Mouse (Mus musculus) CH12.LX (cell line): ENCODE measurements around the gene Creg2. TPM values are rescaled to one million over a fixed set of nuclear protein-coding genes. Genes with fewer than 3 reads are reported as not detected.

Experiments
- DNase-seq: peaks from one replicate; pipeline ENCODE4 v3.0.0-alpha.2; 2013; ENCODE audit errors: extremely low read depth
- H3K27ac ChIP-seq: 2 replicates; pipeline ENCODE4 v1.5.1; 2012; ENCODE audit warnings: low read depth, mild to moderate bottlenecking, control low read depth, moderate library complexity; ENCODE audit not compliant: insufficient read depth
- H3K27me3 ChIP-seq: replicated peaks from 2 replicates; pipeline ENCODE3; 2012; ENCODE audit warnings: inconsistent platforms
- H3K36me3 ChIP-seq, 2 experiments: replicated peaks in 1 of 2; 2 replicates each; pipeline versions ENCODE3 to v1.6.1; 2012; ENCODE audit warnings: inconsistent platforms in 1 of 2, low read length in 1 of 2, mild to moderate bottlenecking in 1 of 2, mixed read lengths in 1 of 2, moderate library complexity in 1 of 2; ENCODE audit not compliant: control insufficient read depth in 1 of 2, insufficient read depth in 1 of 2
- H3K4me1 ChIP-seq, 2 experiments: 2 replicates each; pipeline ENCODE4 v1.6.1; 2012; ENCODE audit warnings: inconsistent platforms in 1 of 2, moderate library complexity in 1 of 2; ENCODE audit not compliant: insufficient read depth in 2 of 2, control insufficient read depth in 1 of 2
- H3K4me2 ChIP-seq: 2 replicates; pipeline ENCODE4 v1.6.1; 2012; ENCODE audit warnings: low read depth, mild to moderate bottlenecking, control low read depth; ENCODE audit not compliant: poor library complexity, insufficient read depth, severe bottlenecking
- H3K4me3 ChIP-seq, 3 experiments: fragments of 150-350 bp in 1 of 3; sonication (generic) in 1 of 3; replicated peaks in 1 of 3; 2 replicates each; pipeline versions ENCODE3 to v1.5.1; 2011 to 2012; ENCODE audit warnings: low read depth in 2 of 3, low read length in 2 of 3, mild to moderate bottlenecking in 2 of 3, moderate library complexity in 2 of 3, control low read depth in 1 of 3, improper control_type of control experiment in 1 of 3, inconsistent platforms in 1 of 3, mixed read lengths in 1 of 3; ENCODE audit not compliant: poor library complexity in 1 of 3
- H3K79me2 ChIP-seq: replicated peaks from 2 replicates; pipeline ENCODE4 v1.6.1; 2012; ENCODE audit warnings: mild to moderate bottlenecking, moderate library complexity; ENCODE audit not compliant: control insufficient read depth, poor library complexity, insufficient read depth, severe bottlenecking; ENCODE audit errors: extremely low read depth
- H3K9ac ChIP-seq: 2 replicates; pipeline ENCODE4 v1.6.1; 2012; ENCODE audit warnings: low read depth, mild to moderate bottlenecking, control low read depth, moderate library complexity; ENCODE audit not compliant: insufficient read depth
- H3K9me3 ChIP-seq: replicated peaks from 2 replicates; pipeline ENCODE3; 2012; ENCODE audit warnings: low read length, inconsistent platforms, mixed read lengths
- BHLHE40 ChIP-seq: IDR thresholded peaks from 2 replicates; pipeline ENCODE4 v1.6.1; 2011; ENCODE audit warnings: mild to moderate bottlenecking, low read depth, low read length, improper control_type of control experiment
- CTCF ChIP-seq, 2 experiments: IDR thresholded peaks in 1 of 2; conservative IDR thresholded peaks in 1 of 2; 2 replicates each; pipeline ENCODE4 v1.5.1; 2011 to 2012; ENCODE audit warnings: low read depth in 2 of 2, low read length in 2 of 2, improper control_type of control experiment in 1 of 2, inconsistent platforms in 1 of 2, mild to moderate bottlenecking in 1 of 2, moderate library complexity in 1 of 2
- ELF1 ChIP-seq: IDR thresholded peaks from 2 replicates; pipeline ENCODE4 v1.6.1; 2014; ENCODE audit warnings: low read depth, mild to moderate bottlenecking, inconsistent platforms, low read length, improper control_type of control experiment
- ETS1 ChIP-seq: conservative IDR thresholded peaks from 2 replicates; pipeline ENCODE4 v1.6.1; 2012; ENCODE audit warnings: low read depth, mild to moderate bottlenecking, inconsistent platforms, low read length, improper control_type of control experiment, moderate library complexity
- GABPA ChIP-seq: IDR thresholded peaks from 2 replicates; pipeline ENCODE4 v1.6.1; 2012; ENCODE audit warnings: low read depth, low read length, improper control_type of control experiment, inconsistent platforms; ENCODE audit not compliant: insufficient replicate concordance
- IRF4 ChIP-seq: IDR thresholded peaks from 2 replicates; pipeline ENCODE4 v1.6.1; 2014; ENCODE audit warnings: low read depth, mild to moderate bottlenecking, inconsistent platforms, low read length, improper control_type of control experiment
- JUN ChIP-seq: IDR thresholded peaks from 2 replicates; pipeline ENCODE4 v1.6.1; 2011; ENCODE audit warnings: low read depth, mild to moderate bottlenecking, low read length, improper control_type of control experiment, moderate library complexity; ENCODE audit not compliant: insufficient read depth
- JUND ChIP-seq: conservative IDR thresholded peaks from 2 replicates; pipeline ENCODE4 v1.6.1; 2011; ENCODE audit warnings: low read depth, low read length, improper control_type of control experiment
- MAX ChIP-seq: IDR thresholded peaks from 2 replicates; pipeline ENCODE4 v1.6.1; 2011; ENCODE audit warnings: low read length, improper control_type of control experiment
- MAZ ChIP-seq: IDR thresholded peaks from 2 replicates; pipeline ENCODE4 v1.6.1; 2012; ENCODE audit warnings: low read depth, mild to moderate bottlenecking, inconsistent platforms, low read length, improper control_type of control experiment, moderate library complexity
- NELFE ChIP-seq: IDR thresholded peaks from 2 replicates; pipeline ENCODE4 v1.6.1; 2011; ENCODE audit warnings: low read depth, low read length, improper control_type of control experiment
- NRF1 ChIP-seq: IDR thresholded peaks from 2 replicates; pipeline ENCODE4 v1.6.1; 2014; ENCODE audit warnings: low read depth, mild to moderate bottlenecking, inconsistent platforms, low read length, improper control_type of control experiment, moderate library complexity
- PAX5 ChIP-seq: IDR thresholded peaks from 2 replicates; pipeline ENCODE4 v1.6.1; 2012; ENCODE audit warnings: low read length, inconsistent platforms, mixed read lengths
- POLR2A ChIP-seq: IDR thresholded peaks from 2 replicates; pipeline ENCODE4 v1.6.1; 2011; ENCODE audit warnings: low read depth, mild to moderate bottlenecking, improper control_type of control experiment, low read length
- RAD21 ChIP-seq: IDR thresholded peaks from 2 replicates; pipeline ENCODE4 v1.6.1; 2011; ENCODE audit warnings: low read depth, mild to moderate bottlenecking, low read length, improper control_type of control experiment, moderate library complexity
- SIN3A ChIP-seq: IDR thresholded peaks from 2 replicates; pipeline ENCODE4 v1.6.1; 2012; ENCODE audit warnings: low read length, improper control_type of control experiment, inconsistent platforms
- ZC3H11A ChIP-seq: IDR thresholded peaks from 2 replicates; pipeline ENCODE4 v1.6.1; 2012; ENCODE audit warnings: low read depth, mild to moderate bottlenecking, inconsistent platforms, low read length, improper control_type of control experiment
- ZKSCAN1 ChIP-seq: IDR thresholded peaks from 2 replicates; pipeline ENCODE4 v1.6.1; 2012; ENCODE audit warnings: low read depth, inconsistent platforms, low read length, improper control_type of control experiment, borderline replicate concordance
- ZMIZ1 ChIP-seq: IDR thresholded peaks from 2 replicates; pipeline ENCODE4 v1.6.1; 2012; ENCODE audit warnings: low read depth, mild to moderate bottlenecking, inconsistent platforms, low read length, improper control_type of control experiment
- dilution Hi-C: fragments of 300-500 bp; cut with MboI; formaldehyde crosslinking; loops from 2 replicates; pipeline ENCODE4 v1.14.3; 2020; ENCODE audit warnings: low sequenced_read_pairs; ENCODE audit not compliant: extremely low pct_unique_long_range_greater_than_20kb, extremely low pct_ligation_motif_present
- in situ Hi-C: fragments of 300-500 bp; cut with MboI; formaldehyde crosslinking; loops from 3 replicates; pipeline ENCODE4 v1.14.3; 2019; ENCODE audit warnings: low sequenced_read_pairs, low pct_ligation_motif_present, low pct_unique_long_range_greater_than_20kb, mixed read lengths
- polyA plus RNA-seq: library from polyadenylated mRNA; unstranded; fragments of >175 nt; gene quantifications from 2 replicates; pipeline ENCODE4 v1.2.1, GENCODE M21; 2012; ENCODE audit warnings: low read depth; ENCODE audit not compliant: insufficient read length
- total RNA-seq, 2 experiments: library from RNA; depleted of rRNA; stranded (reverse); fragments of 300-350 nt in 1 of 2; fragments of >200 nt in 1 of 2; gene quantifications; 2 replicates each; pipeline ENCODE4 v1.2.3; 2012 to 2014

Creg2 gene
- total and polyA plus RNA-seq, 3 experiments, result not detected

DNA sequence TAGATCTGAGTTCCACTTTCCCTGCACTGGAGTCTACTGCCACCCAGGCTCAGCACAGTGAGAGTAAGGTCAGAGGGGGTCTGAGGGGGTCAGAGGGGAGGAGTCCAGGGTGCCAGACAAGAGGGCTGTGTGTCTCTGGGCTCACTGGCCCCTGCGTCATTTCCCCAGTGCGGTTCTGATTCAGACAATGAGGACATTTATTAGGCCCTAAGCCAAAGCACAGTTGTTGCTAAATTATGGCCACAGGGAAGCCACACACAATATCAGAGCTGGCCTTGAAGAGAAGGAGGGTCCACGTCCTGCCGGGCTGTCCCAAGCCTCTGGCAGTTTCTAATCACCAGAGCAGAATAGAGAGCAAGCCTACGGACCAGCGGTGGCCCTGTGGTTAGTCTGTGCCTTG lies 47.2 kb upstream of the Creg2 start:
- no peaks in the 10 kb centered on the region for H3K36me3 ChIP-seq
- no peaks in the 10 kb centered on the region for H3K4me1 ChIP-seq
- dilution Hi-C loops, result no loop called here
- H3K27me3 ChIP-seq, result no peaks in the 10 kb centered on the region
- no peak overlapping the region for H3K27ac ChIP-seq
- no peaks in the 10 kb centered on the region for H3K79me2 ChIP-seq
- no peak overlapping the region for H3K4me2 ChIP-seq
- H3K9me3 ChIP-seq, result no peaks in the 10 kb centered on the region
- DNase-seq, result no peak
- TF ChIP-seq SIN3A, result no peak
- no peak for TF ChIP-seq BHLHE40
- TF ChIP-seq ZC3H11A, result no peak
- no peak for TF ChIP-seq IRF4
- no peak for TF ChIP-seq MAX
- TF ChIP-seq, all 38 proteins: peak for 0
- Histone ChIP-seq H3K9ac (no peak overlapping the region), H3K4me3 (no peak overlapping the region)
- in situ Hi-C loops, result loop anchor here (25.0 kb wide), 2 partner anchors 239 to 689 kb away; no protein-coding TSS in a partner anchor

GRCm38 (mm10) chr1:39695198-39695597 lies 43.9 kb upstream of the Creg2 start:
- Histone ChIP-seq H3K4me2 (peak overlapping the region; percentile 68), H3K9ac (no peak overlapping the region), H3K27me3 (no peaks in the 10 kb centered on the region), H3K79me2 (no peaks in the 10 kb centered on the region), H3K27ac (no peak overlapping the region), H3K4me3 (no peak overlapping the region), H3K4me1 (no peaks in the 10 kb centered on the region), H3K36me3 (no peaks in the 10 kb centered on the region), H3K9me3 (no peaks in the 10 kb centered on the region)
- dilution Hi-C loops (no loop called here), in situ Hi-C loops (loop anchor here (25.0 kb wide), 2 partner anchors 242 to 692 kb away; no protein-coding TSS in a partner anchor)
- DNase-seq, result no peak
- no peak for TF ChIP-seq POLR2A
- no peak for TF ChIP-seq MAZ
- TF ChIP-seq ZC3H11A, result no peak
- no peak for TF ChIP-seq GABPA
- TF ChIP-seq ELF1, result no peak
- no peak for TF ChIP-seq NRF1
- TF ChIP-seq ZMIZ1, result no peak
- no peak for TF ChIP-seq BHLHE40
- no peak for TF ChIP-seq ZKSCAN1
- no peak for TF ChIP-seq JUND
- no peak for TF ChIP-seq ETS1

GRCm38 (mm10) chr1:39694756-39695155 lies 43.5 kb upstream of the Creg2 start:
- H3K79me2 ChIP-seq, result no peaks in the 10 kb centered on the region
- no peak overlapping the region for H3K9ac ChIP-seq
- H3K36me3 ChIP-seq, result no peaks in the 10 kb centered on the region
- DNase-seq, result no peak
- TF ChIP-seq JUN (no peak), NELFE (no peak), RAD21 (no peak), CTCF (conservative IDR thresholded peaks at IDR 0.05 in 1 of 2, IDR thresholded peaks at IDR 0.05 in 1 of 2; ENCODE audit: low read depth in 2 of 2, low read length in 2 of 2) (no peak), ZMIZ1 (no peak), PAX5 (no peak)
- H3K27ac ChIP-seq, result no peak overlapping the region
- H3K9me3 ChIP-seq, result no peaks in the 10 kb centered on the region
- no peaks in the 10 kb centered on the region for H3K27me3 ChIP-seq
- no peak overlapping the region for H3K4me3 ChIP-seq
- H3K4me1 ChIP-seq, result no peaks in the 10 kb centered on the region
- H3K4me2 ChIP-seq, result no peak overlapping the region
- dilution Hi-C loops (no loop called here), in situ Hi-C loops (loop anchor here (25.0 kb wide), 2 partner anchors 243 to 693 kb away; no protein-coding TSS in a partner anchor)
